Mouse (Mus musculus) lung, postnatal 0 days (tissue): ENCODE data around the gene Gse1.

Experiments
- CTCF ChIP-seq: IDR thresholded peaks from 2 replicates; pipeline ENCODE4 v1.5.1; 2016; ENCODE audit warnings: antibody characterized with exemption, mild to moderate bottlenecking
- EP300 ChIP-seq: IDR thresholded peaks from 2 replicates; pipeline ENCODE4 v1.6.1; 2016; ENCODE audit warnings: antibody characterized with exemption, mild to moderate bottlenecking, control low read depth

GRCm38 (mm10) chr8:120510863-120511457 is 282.7 kb downstream of the Gse1 start:
- no peak for TF ChIP-seq CTCF
- TF ChIP-seq EP300 = no peak
